Mouse (Mus musculus) lung, embryonic 15.5 days (tissue): Measurements from ENCODE around the gene Tmem196. TPM values are rescaled to one million over a fixed set of nuclear protein-coding genes. Genes with fewer than 3 reads are reported as not detected.
"Not testable (repeated sequence)": the region's sequence is repeated elsewhere in the genome, so short reads cannot be mapped to it uniquely, and the experiment has no call there.

ENCODE experiments used
- ATAC-seq: fragments of 200-750 bp; cut with Nextera tagmentation; 2 replicates; pipeline ENCODE4 v1.8.0; 2017; ENCODE audit warnings: moderate number of reproducible peaks, borderline replicate concordance; ENCODE audit not compliant: low FRiP score, low TSS enrichment; ENCODE audit errors: extremely low read depth
- H3K27ac ChIP-seq: fragments of 300-500 bp; sonication (generic); 2 replicates; pipeline ENCODE4 v1.5.1; 2015; ENCODE audit warnings: moderate library complexity, mild to moderate bottlenecking, inconsistent platforms
- H3K27me3 ChIP-seq: fragments of 300-500 bp; sonication (generic); 2 replicates; pipeline ENCODE4 v1.6.1; 2015; ENCODE audit warnings: inconsistent platforms
- H3K36me3 ChIP-seq: fragments of 300-500 bp; sonication (generic); 2 replicates; pipeline ENCODE4 v1.6.1; 2015; ENCODE audit warnings: inconsistent platforms
- H3K4me1 ChIP-seq: fragments of 300-500 bp; sonication (generic); 2 replicates; pipeline ENCODE4 v1.6.1; 2015; ENCODE audit warnings: inconsistent platforms
- H3K4me2 ChIP-seq: fragments of 300-500 bp; sonication (generic); 2 replicates; pipeline ENCODE4 v1.6.1; 2015; ENCODE audit warnings: inconsistent platforms, mild to moderate bottlenecking, moderate library complexity
- H3K4me3 ChIP-seq: fragments of 300-500 bp; sonication (generic); 2 replicates; pipeline ENCODE4 v1.5.1; 2015; ENCODE audit warnings: mild to moderate bottlenecking, inconsistent platforms
- H3K9ac ChIP-seq: fragments of 300-500 bp; sonication (generic); 2 replicates; pipeline ENCODE4 v1.6.1; 2015; ENCODE audit warnings: inconsistent platforms
- H3K9me3 ChIP-seq: fragments of 300-500 bp; sonication (generic); 2 replicates; pipeline ENCODE4 v1.6.1; 2016; ENCODE audit warnings: inconsistent platforms
- whole genome bisulfite sequencing: fragments of 180-500 bp; shearing (Covaris S2); methylation state at CpG from one replicate; pipeline ENCODE4 v1.1.7; 2015; 5-methylcytosine and 5-hydroxymethylcytosine counted together
- polyA plus RNA-seq: library from polyadenylated mRNA; unstranded; fragments of >200 nt; fragmentation: Nextera tagmentation; extraction: Ambion mirVana; gene quantifications from 2 replicates; pipeline ENCODE4 v1.2.1, GENCODE M21; 2015

Gene Tmem196
- 0.48 and 0.91 TPM in 2 replicates for polyA plus RNA-seq

GRCm38 (mm10) chr12:119945589-119946310 is at the start of gene Tmem196:
Tmem196 (plus strand) TSS chr12:119945822.
- no peak within 1 kb of the TSS for H3K27ac ChIP-seq
- H3K4me3 ChIP-seq, result peak within 1 kb of the TSS; percentile 35
- no peaks in the 10 kb centered on the region for H3K36me3 ChIP-seq
- H3K9ac ChIP-seq, result no peak within 1 kb of the TSS
- H3K9me3 ChIP-seq, result no peaks in the 10 kb centered on the region
- 3% methylated on average over 25 of the region's 25 CpGs for WGBS
- peak; percentile 39; the same call in 1 of the 2 replicates for ATAC-seq
- H3K4me2 ChIP-seq, result peak within 1 kb of the TSS; percentile 57
- H3K4me1 ChIP-seq, result no peaks in the 10 kb centered on the region
- H3K27me3 ChIP-seq, result peaks cover 20% of the 10 kb centered on the region; the same call in 1 of the 2 replicates

GRCm38 (mm10) chr12:119946311-119946692 is 680 bp downstream of the Tmem196 start:
- Histone ChIP-seq H3K27ac (no peak overlapping the region), H3K4me3 (peak overlapping the region; percentile 35), H3K4me1 (no peaks in the 10 kb centered on the region), H3K27me3 (peaks cover 20% of the 10 kb centered on the region; the same call in 1 of the 2 replicates), H3K9me3 (no peaks in the 10 kb centered on the region), H3K36me3 (no peaks in the 10 kb centered on the region), H3K4me2 (peak overlapping the region; percentile 57), H3K9ac (no peak overlapping the region)
- no peak for ATAC-seq
- 3% methylated on average over 14 of the region's 14 CpGs for WGBS

- Histone ChIP-seq H3K9me3 (no peaks in the 10 kb centered on the region), H3K4me3 (no peak overlapping the region), H3K4me1 (no peaks in the 10 kb centered on the region), H3K9ac (no peak overlapping the region), H3K27ac (no peak overlapping the region), H3K36me3 (no peaks in the 10 kb centered on the region), H3K4me2 (no peak overlapping the region), H3K27me3 (no peaks in the 10 kb centered on the region)
- 65% methylated on average over 3 of the region's 3 CpGs for WGBS
- no peak for ATAC-seq
These were observed 11.4 kb downstream of the Tmem196 start for GRCm38 (mm10) chr12:119957041-119957440.

- Histone ChIP-seq H3K27ac (no peak overlapping the region), H3K4me2 (no peak overlapping the region), H3K36me3 (no peaks in the 10 kb centered on the region), H3K9ac (no peak overlapping the region), H3K27me3 (no peaks in the 10 kb centered on the region), H3K4me3 (no peak overlapping the region), H3K9me3 (no peaks in the 10 kb centered on the region), H3K4me1 (no peaks in the 10 kb centered on the region)
- no peak for ATAC-seq
- WGBS, result 38% methylated on average over 1 of the region's 1 CpGs
These were observed 15.1 kb downstream of the Tmem196 start for GRCm38 (mm10) chr12:119960730-119961129.

- H3K36me3 ChIP-seq, result no peaks in the 10 kb centered on the region
- no peaks in the 10 kb centered on the region for H3K27me3 ChIP-seq
- no peak for ATAC-seq
- no peak overlapping the region for H3K27ac ChIP-seq
- no peak overlapping the region for H3K9ac ChIP-seq
- no peaks in the 10 kb centered on the region for H3K9me3 ChIP-seq
- H3K4me3 ChIP-seq, result no peak overlapping the region
- H3K4me2 ChIP-seq, result no peak overlapping the region
- no peaks in the 10 kb centered on the region for H3K4me1 ChIP-seq
These were observed 19.8 kb downstream of the Tmem196 start for GRCm38 (mm10) chr12:119965373-119965772.

GRCm38 (mm10) chr12:119970068-119970467 is 24.4 kb downstream of the Tmem196 start:
- Histone ChIP-seq H3K4me3 (no peak overlapping the region), H3K4me1 (no peaks in the 10 kb centered on the region), H3K9me3 (no peaks in the 10 kb centered on the region), H3K27ac (no peak overlapping the region), H3K27me3 (no peaks in the 10 kb centered on the region), H3K36me3 (no peaks in the 10 kb centered on the region), H3K4me2 (no peak overlapping the region), H3K9ac (no peak overlapping the region)
- ATAC-seq, result no peak

- H3K27me3 ChIP-seq, result no peaks in the 10 kb centered on the region
- H3K9ac ChIP-seq, result no peak overlapping the region
- no peaks in the 10 kb centered on the region for H3K9me3 ChIP-seq
- H3K4me3 ChIP-seq, result no peak overlapping the region
- WGBS, result 1% methylated on average over 2 of the region's 2 CpGs
- no peak overlapping the region for H3K4me2 ChIP-seq
- H3K36me3 ChIP-seq, result no peaks in the 10 kb centered on the region
- ATAC-seq, result no peak
- H3K4me1 ChIP-seq, result no peaks in the 10 kb centered on the region
- no peak overlapping the region for H3K27ac ChIP-seq
These were observed 36.1 kb downstream of the Tmem196 start for GRCm38 (mm10) chr12:119981731-119982130.

- Histone ChIP-seq H3K4me3 (no peak overlapping the region), H3K4me2 (no peak overlapping the region), H3K27me3 (no peaks in the 10 kb centered on the region), H3K9ac (no peak overlapping the region), H3K4me1 (no peaks in the 10 kb centered on the region), H3K27ac (no peak overlapping the region), H3K9me3 (no peaks in the 10 kb centered on the region), H3K36me3 (no peaks in the 10 kb centered on the region)
- ATAC-seq, result no peak
- 67% methylated on average over 1 of the region's 1 CpGs for WGBS
These were observed 52.6 kb downstream of the Tmem196 start for GRCm38 (mm10) chr12:119998267-119998666.

- Histone ChIP-seq H3K4me3 (no peak overlapping the region), H3K9me3 (no peaks in the 10 kb centered on the region), H3K27ac (no peak overlapping the region), H3K27me3 (no peaks in the 10 kb centered on the region), H3K9ac (no peak overlapping the region), H3K36me3 (no peaks in the 10 kb centered on the region), H3K4me2 (no peak overlapping the region), H3K4me1 (no peaks in the 10 kb centered on the region)
- ATAC-seq, result no peak
These were observed 58.7 kb downstream of the Tmem196 start for GRCm38 (mm10) chr12:120004280-120004679.

GRCm38 (mm10) chr12:120014768-120015167 is 69.1 kb downstream of the Tmem196 start:
- Histone ChIP-seq H3K4me3 (no peak overlapping the region), H3K9ac (no peak overlapping the region), H3K4me1 (no peaks in the 10 kb centered on the region), H3K27ac (no peak overlapping the region), H3K27me3 (no peaks in the 10 kb centered on the region), H3K36me3 (no peaks in the 10 kb centered on the region), H3K4me2 (no peak overlapping the region), H3K9me3 (no peaks in the 10 kb centered on the region)
- no peak for ATAC-seq
- WGBS, result 83% methylated on average over 4 of the region's 4 CpGs

- no peak for ATAC-seq
- Histone ChIP-seq H3K9ac (no peak overlapping the region), H3K4me2 (no peak overlapping the region), H3K27me3 (no peaks in the 10 kb centered on the region), H3K27ac (no peak overlapping the region), H3K9me3 (no peaks in the 10 kb centered on the region), H3K36me3 (no peaks in the 10 kb centered on the region), H3K4me3 (no peak overlapping the region), H3K4me1 (no peaks in the 10 kb centered on the region)
- 64% methylated on average over 1 of the region's 1 CpGs for WGBS
These were observed 69.6 kb downstream of the Tmem196 start for GRCm38 (mm10) chr12:120015201-120015600.

- not testable (repeated sequence) for H3K27me3 ChIP-seq, H3K9ac ChIP-seq, H3K9me3 ChIP-seq, H3K4me1 ChIP-seq, H3K4me3 ChIP-seq, H3K4me2 ChIP-seq, H3K36me3 ChIP-seq, ATAC-seq, H3K27ac ChIP-seq
- 80% methylated on average over 15 of the region's 15 CpGs for WGBS
These were observed 82.7 kb downstream of the Tmem196 start for GRCm38 (mm10) chr12:120028089-120028959.
